Mouse (Mus musculus): Measurements from ENCODE around the gene Epha7. TPM values are rescaled to one million over a fixed set of nuclear protein-coding genes. Genes with fewer than 3 reads are reported as not detected.
A peak's percentile ranks its signal among the peaks of the same experiment; 100 is the strongest.

Gene Epha7
- polyA plus RNA-seq, 1 experiment from 2014 or later: 10.0 TPM

DNA sequence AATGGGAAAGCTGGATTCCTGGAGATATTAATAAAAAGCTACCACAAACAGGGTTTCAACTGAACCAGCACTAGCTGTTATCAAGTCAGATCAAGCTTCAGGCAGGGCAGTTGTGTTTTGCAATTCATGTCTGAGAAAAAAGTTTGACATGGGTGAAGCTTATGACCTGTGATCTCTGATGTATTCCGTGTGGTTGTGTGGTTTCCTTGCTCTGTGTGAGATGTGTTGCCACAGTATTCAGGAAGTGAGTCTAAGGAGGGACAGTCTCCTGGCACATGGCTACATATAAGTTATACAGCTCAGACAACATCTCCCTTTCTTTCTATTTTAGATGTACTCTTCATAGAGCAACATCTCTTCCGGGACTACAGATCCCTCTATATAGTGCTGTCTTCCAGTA, 99.1 kb downstream of the Epha7 start:
- H3K9me3 ChIP-seq (replicated peaks; ENCODE audit: low read length): no peaks in the 10 kb centered on the region
- H3K4me1 ChIP-seq (replicated peaks; ENCODE audit: insufficient read depth, low read length): no peaks in the 10 kb centered on the region
- no peak overlapping the region for H3K27ac ChIP-seq
- no peak for TF ChIP-seq CTCF (IDR thresholded peaks at IDR 0.05; ENCODE audit: low read depth)
- no peak overlapping the region for H3K9ac ChIP-seq (ENCODE audit: low read depth, low read length)
- H3K36me3 ChIP-seq (ENCODE audit: insufficient read depth, low read length): no peaks in the 10 kb centered on the region
- ATAC-seq (replicated peaks; ENCODE audit: low FRiP score, low read depth) (no peak), DNase-seq (ENCODE audit: low spot score) (no peak)
- H3K4me3 ChIP-seq (replicated peaks; ENCODE audit: low read depth, low read length): no peak overlapping the region
- WGBS: 81% methylated on average over 2 of the region's 2 CpGs
- no peak overlapping the region for H3K4me2 ChIP-seq (ENCODE audit: low read length)
- no peaks in the 10 kb centered on the region for H3K27me3 ChIP-seq (ENCODE audit: insufficient read depth, low read length)

- H3K9me3 ChIP-seq (replicated peaks; ENCODE audit: low read length): no peaks in the 10 kb centered on the region
- H3K4me3 ChIP-seq (replicated peaks; ENCODE audit: low read depth, low read length): no peak overlapping the region
- no peak overlapping the region for H3K27ac ChIP-seq
- no peak for DNase-seq (ENCODE audit: low spot score)
- H3K4me1 ChIP-seq (replicated peaks; ENCODE audit: insufficient read depth, low read length): no peaks in the 10 kb centered on the region
- H3K9ac ChIP-seq (ENCODE audit: low read depth, low read length): no peak overlapping the region
- WGBS: 61% methylated on average over 2 of the region's 2 CpGs
- no peaks in the 10 kb centered on the region for H3K36me3 ChIP-seq (ENCODE audit: insufficient read depth, low read length)
- H3K27me3 ChIP-seq (ENCODE audit: insufficient read depth, low read length): no peaks in the 10 kb centered on the region
- no peak for TF ChIP-seq CTCF (IDR thresholded peaks at IDR 0.05; ENCODE audit: low read depth)
- no peak for ATAC-seq (replicated peaks; ENCODE audit: low FRiP score, low read depth)
- no peak overlapping the region for H3K4me2 ChIP-seq (ENCODE audit: low read length)
Observed at GRCm38 (mm10) chr4:28913613-28914012, 100.7 kb downstream of the Epha7 start.

GRCm38 (mm10) chr4:28920645-28921044, 107.7 kb downstream of the Epha7 start:
- H3K4me3 ChIP-seq (replicated peaks; ENCODE audit: low read depth, low read length): no peak overlapping the region
- DNase-seq (ENCODE audit: low spot score) (no peak), ATAC-seq (replicated peaks; ENCODE audit: low FRiP score, low read depth) (no peak)
- 81% methylated on average over 6 of the region's 6 CpGs for WGBS
- H3K27ac ChIP-seq: no peak overlapping the region
- no peaks in the 10 kb centered on the region for H3K4me1 ChIP-seq (replicated peaks; ENCODE audit: insufficient read depth, low read length)
- TF ChIP-seq CTCF (IDR thresholded peaks at IDR 0.05; ENCODE audit: low read depth): no peak
- H3K27me3 ChIP-seq (ENCODE audit: insufficient read depth, low read length): no peaks in the 10 kb centered on the region
- no peak overlapping the region for H3K9ac ChIP-seq (ENCODE audit: low read depth, low read length)
- no peaks in the 10 kb centered on the region for H3K9me3 ChIP-seq (replicated peaks; ENCODE audit: low read length)
- H3K4me2 ChIP-seq (ENCODE audit: low read length): no peak overlapping the region
- no peaks in the 10 kb centered on the region for H3K36me3 ChIP-seq (ENCODE audit: insufficient read depth, low read length)

- H3K27ac ChIP-seq: no peak overlapping the region
- DNase-seq (ENCODE audit: low spot score) (no peak), ATAC-seq (replicated peaks; ENCODE audit: low FRiP score, low read depth) (no peak)
- H3K9ac ChIP-seq (ENCODE audit: low read depth, low read length): no peak overlapping the region
- no peaks in the 10 kb centered on the region for H3K9me3 ChIP-seq (replicated peaks; ENCODE audit: low read length)
- 77% methylated on average over 4 of the region's 4 CpGs for WGBS
- H3K4me2 ChIP-seq (ENCODE audit: low read length): no peak overlapping the region
- no peaks in the 10 kb centered on the region for H3K36me3 ChIP-seq (ENCODE audit: insufficient read depth, low read length)
- H3K27me3 ChIP-seq (ENCODE audit: insufficient read depth, low read length): no peaks in the 10 kb centered on the region
- H3K4me1 ChIP-seq (replicated peaks; ENCODE audit: insufficient read depth, low read length): no peaks in the 10 kb centered on the region
- TF ChIP-seq CTCF (IDR thresholded peaks at IDR 0.05; ENCODE audit: low read depth): no peak
- H3K4me3 ChIP-seq (replicated peaks; ENCODE audit: low read depth, low read length): no peak overlapping the region
Observed at GRCm38 (mm10) chr4:28926072-28926471, 113.1 kb downstream of the Epha7 start.

DNA sequence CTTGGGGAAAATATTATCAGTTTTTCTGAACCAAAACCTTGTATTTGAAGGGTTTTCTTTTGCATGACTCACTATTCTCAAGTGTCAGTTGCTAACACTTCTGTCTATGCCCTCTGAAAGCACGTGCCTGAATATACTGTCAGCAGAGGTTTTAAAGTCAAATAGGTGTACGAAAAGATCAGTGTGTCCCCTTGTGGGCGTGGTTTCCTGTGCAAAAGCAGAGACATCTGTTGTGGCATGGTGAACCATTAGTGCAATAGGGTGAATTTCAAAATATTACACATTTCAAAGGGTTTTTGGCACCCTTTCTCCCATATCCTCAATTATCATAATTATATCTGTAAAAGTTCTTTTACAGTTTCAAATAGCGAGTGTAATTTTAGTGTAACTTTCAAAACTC, 120.5 kb downstream of the Epha7 start:
- H3K4me1 ChIP-seq (replicated peaks; ENCODE audit: insufficient read depth, low read length): no peaks in the 10 kb centered on the region
- 84% methylated on average over 4 of the region's 4 CpGs for WGBS
- H3K27me3 ChIP-seq (ENCODE audit: insufficient read depth, low read length): no peaks in the 10 kb centered on the region
- ATAC-seq (replicated peaks; ENCODE audit: low FRiP score, low read depth) (no peak), DNase-seq (ENCODE audit: low spot score) (no peak)
- H3K4me2 ChIP-seq (ENCODE audit: low read length): no peak overlapping the region
- no peak overlapping the region for H3K9ac ChIP-seq (ENCODE audit: low read depth, low read length)
- no peak for TF ChIP-seq CTCF (IDR thresholded peaks at IDR 0.05; ENCODE audit: low read depth)
- H3K36me3 ChIP-seq (ENCODE audit: insufficient read depth, low read length): no peaks in the 10 kb centered on the region
- H3K4me3 ChIP-seq (replicated peaks; ENCODE audit: low read depth, low read length): no peak overlapping the region
- no peak overlapping the region for H3K27ac ChIP-seq
- H3K9me3 ChIP-seq (replicated peaks; ENCODE audit: low read length): no peaks in the 10 kb centered on the region

- no peak overlapping the region for H3K4me2 ChIP-seq (ENCODE audit: low read length)
- DNase-seq (ENCODE audit: low spot score): peak; percentile 19
- no peaks in the 10 kb centered on the region for H3K36me3 ChIP-seq (ENCODE audit: insufficient read depth, low read length)
- no peaks in the 10 kb centered on the region for H3K27me3 ChIP-seq (ENCODE audit: insufficient read depth, low read length)
- no peak for TF ChIP-seq CTCF (IDR thresholded peaks at IDR 0.05; ENCODE audit: low read depth)
- WGBS: 45% methylated on average over 10 of the region's 10 CpGs
- ATAC-seq (replicated peaks; ENCODE audit: low FRiP score, low read depth): no peak
- no peaks in the 10 kb centered on the region for H3K4me1 ChIP-seq (replicated peaks; ENCODE audit: insufficient read depth, low read length)
- no peak overlapping the region for H3K4me3 ChIP-seq (replicated peaks; ENCODE audit: low read depth, low read length)
- H3K9me3 ChIP-seq (replicated peaks; ENCODE audit: low read length): no peaks in the 10 kb centered on the region
- H3K27ac ChIP-seq: no peak overlapping the region
- no peak overlapping the region for H3K9ac ChIP-seq (ENCODE audit: low read depth, low read length)
Observed at GRCm38 (mm10) chr4:28934802-28935201, 121.9 kb downstream of the Epha7 start.

- H3K4me3 ChIP-seq (replicated peaks; ENCODE audit: low read depth, low read length): no peak overlapping the region
- H3K9ac ChIP-seq (ENCODE audit: low read depth, low read length): no peak overlapping the region
Observed at GRCm38 (mm10) chr4:28935567-28935966, 122.6 kb downstream of the Epha7 start.

More at GRCm38 (mm10) chr4:28935567-28935966, 122.6 kb downstream of the Epha7 start:
- no peaks in the 10 kb centered on the region for H3K9me3 ChIP-seq (replicated peaks; ENCODE audit: low read length)
- DNase-seq (ENCODE audit: low spot score) (no peak), ATAC-seq (replicated peaks; ENCODE audit: low FRiP score, low read depth) (no peak)
- H3K4me2 ChIP-seq (ENCODE audit: low read length): no peak overlapping the region
- TF ChIP-seq CTCF (IDR thresholded peaks at IDR 0.05; ENCODE audit: low read depth): no peak
- no peaks in the 10 kb centered on the region for H3K4me1 ChIP-seq (replicated peaks; ENCODE audit: insufficient read depth, low read length)
- 88% methylated on average over 11 of the region's 11 CpGs for WGBS
- no peak overlapping the region for H3K27ac ChIP-seq
- H3K36me3 ChIP-seq (ENCODE audit: insufficient read depth, low read length): no peaks in the 10 kb centered on the region
- H3K27me3 ChIP-seq (ENCODE audit: insufficient read depth, low read length): no peaks in the 10 kb centered on the region
